Mouse (Mus musculus) layer of hippocampus, postnatal 10 days (tissue): Measurements from ENCODE around the gene Atg9a. TPM values are rescaled to one million over a fixed set of nuclear protein-coding genes. Genes with fewer than 3 reads are reported as not detected.

Source experiments
- microRNA-seq, 2 experiments: library from miRNA; unstranded; fragments of <30 nt; microRNA quantifications; one replicate each; pipeline ENCODE4 v1.2.0; 2021
- total RNA-seq, 2 experiments: library from RNA; stranded (reverse); gene quantifications; 2 replicates each; pipeline ENCODE4 v1.2.3; 2021

Gene Atg9a
- total RNA-seq, 2 experiments from 2014 or later: 93.9 to 109 TPM

Small RNA genes lying within 50 kb of the gene (microRNA-seq; reads per million reads assigned to microRNA genes)
- 0 reads per million in 2 experiments for gene Gm27943

Other genes starting within 250 kb of the Atg9a start
- under 1 TPM; 0.27 to 0.31 TPM for gene Ihh, start 240.5 kb downstream of the Atg9a start, total RNA-seq
- 1 to 10 TPM; 2.3 to 2.4 TPM for gene Nhej1, start 67.0 kb downstream of the Atg9a start, total RNA-seq
- under 1 TPM in 1 of 2 experiments, not detected in 1; 0.27 TPM for gene Slc23a3, start 58.3 kb downstream of the Atg9a start, total RNA-seq
- gene Cnppd1, start 49.5 kb downstream of the Atg9a start, total RNA-seq: 10 to 100 TPM; 35.3 to 35.8 TPM
- 100 to 1,000 TPM; 138 to 144 TPM for gene Retreg2, start 49.4 kb downstream of the Atg9a start, total RNA-seq
- gene Zfand2b, start 23.6 kb downstream of the Atg9a start, total RNA-seq: 10 to 100 TPM; 25.5 to 27.3 TPM
- 10 to 100 TPM; 37.7 to 45.8 TPM for gene Abcb6, start 11.8 kb downstream of the Atg9a start, total RNA-seq
- gene Ankzf1, start within 50 bp of the Atg9a start, total RNA-seq: 10 to 100 TPM; 19.9 to 21.0 TPM
- gene Glb1l, start 18.6 kb upstream of the Atg9a start, total RNA-seq: 10 to 100 TPM; 22.4 to 23.2 TPM
- 10 to 100 TPM; 88.8 to 97.7 TPM for gene Stk16, start 18.6 kb upstream of the Atg9a start, total RNA-seq
- 100 to 1,000 TPM; 348 to 373 TPM for gene Tuba4a, start 27.7 kb upstream of the Atg9a start, total RNA-seq
- gene A630095N17Rik, start 39.9 kb upstream of the Atg9a start, total RNA-seq: not detected
- gene Dnajb2, start 44.2 kb upstream of the Atg9a start, total RNA-seq: 10 to 100 TPM; 52.9 to 60.9 TPM
- 100 to 1,000 TPM; 238 to 251 TPM for gene Ptprn, start 72.3 kb upstream of the Atg9a start, total RNA-seq
- 100 to 1,000 TPM; 108 to 111 TPM for gene Resp18, start 86.2 kb upstream of the Atg9a start, total RNA-seq
- 10 to 100 TPM; 59.7 to 66.2 TPM for gene Dnpep, start 125.8 kb upstream of the Atg9a start, total RNA-seq
- gene Des, start 168.1 kb upstream of the Atg9a start, total RNA-seq: 1 to 10 TPM; 1.2 to 1.8 TPM
- 100 to 1,000 TPM; 164 to 175 TPM for gene Speg, start 183.1 kb upstream of the Atg9a start, total RNA-seq
- gene Gmppa, start 243.7 kb upstream of the Atg9a start, total RNA-seq: 10 to 100 TPM; 55.0 to 60.5 TPM